Mouse (Mus musculus) gastrocnemius, postnatal 14 days (tissue): ENCODE results near the gene Tepp. TPM values are rescaled to one million over a fixed set of nuclear protein-coding genes. Genes with fewer than 3 reads are reported as not detected.

Source experiments
- DNase-seq: peaks from one replicate; pipeline ENCODE4 v3.0.0; 2021; ENCODE audit warnings: mixed read lengths
- intact Hi-C: fragments of 180-260 bp; cut with DNase I; formaldehyde crosslinking; loops from one replicate; pipeline ENCODE4 v1.15.1; 2025; ENCODE audit warnings: low total_unique reads
- total RNA-seq, 2 experiments: library from RNA; stranded (reverse); gene quantifications; 2 replicates each; pipeline ENCODE4 v1.2.3; 2021

Gene Tepp
- total RNA-seq, 2 experiments from 2014 or later = not detected

GRCm38 (mm10) chr8:95358550-95359411 lies 48.4 kb downstream of the Tepp start:
- no peak for DNase-seq
- intact Hi-C loops = no loop called here

- no peak for DNase-seq
- intact Hi-C loops = no loop called here
Measured at GRCm38 (mm10) chr8:95360181-95361015, 50.0 kb downstream of the Tepp start.

- DNase-seq = no peak
- intact Hi-C loops = no loop called here
Measured at GRCm38 (mm10) chr8:95361016-95361341, 50.6 kb downstream of the Tepp start.

- no peak for DNase-seq
Measured at GRCm38 (mm10) chr8:95362272-95362671, 51.9 kb downstream of the Tepp start.

GRCm38 (mm10) chr8:95363849-95364248 lies 53.5 kb downstream of the Tepp start:
- intact Hi-C loops = no loop called here
- DNase-seq = no peak

More at GRCm38 (mm10) chr8:95362272-95362671, 51.9 kb downstream of the Tepp start:
- intact Hi-C loops = no loop called here

GRCm38 (mm10) chr8:95369581-95370326 lies 59.4 kb downstream of the Tepp start:
- no peak for DNase-seq
- intact Hi-C loops = no loop called here

- intact Hi-C loops = no loop called here
- DNase-seq = no peak
Measured at GRCm38 (mm10) chr8:95373389-95374002, 63.1 kb downstream of the Tepp start.

- DNase-seq = no peak
- intact Hi-C loops = no loop called here
Measured at GRCm38 (mm10) chr8:95374429-95374828, 64.1 kb downstream of the Tepp start.

GRCm38 (mm10) chr8:95375374-95375930 lies 65.1 kb downstream of the Tepp start:
- intact Hi-C loops = no loop called here

More at GRCm38 (mm10) chr8:95375374-95375930, 65.1 kb downstream of the Tepp start:
- DNase-seq = no peak

Other genes starting within 250 kb of the Tepp start
- 1 to 10 TPM; 5.4 to 7.5 TPM for gene Katnb1, start 229.4 kb upstream of the Tepp start, total RNA-seq
- gene Kifc3, start 107.8 kb upstream of the Tepp start, total RNA-seq = 10 to 100 TPM; 11.2 to 11.5 TPM
- gene Cngb1, start 4.0 kb upstream of the Tepp start, total RNA-seq = 1 to 10 TPM in 1 of 2 experiments, under 1 TPM in 1; 0.92 to 1.3 TPM
- gene Zfp319, start 21.4 kb downstream of the Tepp start, total RNA-seq = 1 to 10 TPM; 5.4 to 6.1 TPM
- 1 to 10 TPM; 6.6 to 7.2 TPM for gene Usb1, start 21.7 kb downstream of the Tepp start, total RNA-seq
- 10 to 100 TPM; 21.3 to 35.9 TPM for gene Mmp15, start 41.7 kb downstream of the Tepp start, total RNA-seq
- 10 to 100 TPM in 1 of 2 experiments, 1 to 10 TPM in 1; 9.7 to 13.1 TPM for gene Cfap20, start 124.3 kb downstream of the Tepp start, total RNA-seq
- gene Csnk2a2, start 179.5 kb downstream of the Tepp start, total RNA-seq = 10 to 100 TPM; 22.4 to 30.3 TPM
- not detected for gene Ccdc113, start 223.5 kb downstream of the Tepp start, total RNA-seq